Mouse (Mus musculus): ENCODE measurements around the gene Ipo5. TPM values are rescaled to one million over a fixed set of nuclear protein-coding genes. Genes with fewer than 3 reads are reported as not detected.

The Ipo5 gene
- total and polyA plus RNA-seq, 3 experiments, result 35.5 to 119 (median 98.0) TPM

DNA sequence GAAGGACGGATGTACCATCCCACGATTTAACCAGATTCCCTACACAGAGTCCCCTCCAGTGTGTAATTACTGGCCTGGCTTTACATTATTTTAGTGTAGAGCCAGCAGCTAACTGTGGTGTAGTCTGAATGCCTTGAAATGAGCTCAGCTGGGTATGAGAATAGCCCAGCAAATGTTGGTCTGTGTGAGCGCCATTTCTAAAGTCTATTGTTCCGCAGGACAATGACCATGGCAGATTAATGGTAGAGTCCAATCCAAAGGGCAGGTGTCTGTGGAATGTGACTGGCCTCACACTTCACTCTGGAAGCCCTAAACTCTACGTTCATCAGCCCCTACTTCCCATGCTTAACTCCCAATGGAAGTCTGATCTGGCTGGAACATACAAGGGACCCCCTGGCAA lies 40.3 kb upstream of the Ipo5 start:
- intact Hi-C loops (cut with DNase I), result no loop called here
- DNase-seq, result no peak
- Histone ChIP-seq H3K36me3 (ENCODE audit: control insufficient read depth, insufficient read depth, low read length) (no peaks in the 10 kb centered on the region), H3K9ac (ENCODE audit: low read depth, low read length) (no peak overlapping the region), H3K4me1 (ENCODE audit: control insufficient read depth, insufficient read depth, low read length) (peaks cover 5% of the 10 kb centered on the region), H3K27me3 (ENCODE audit: control insufficient read depth, insufficient read depth, low read length) (no peaks in the 10 kb centered on the region), H3K4me3 (no peak overlapping the region), H3K27ac (no peak overlapping the region), H3K79me2 (replicated peaks; ENCODE audit: control insufficient read depth, insufficient read depth, low read length) (no peaks in the 10 kb centered on the region)
- TF ChIP-seq CTCF (IDR thresholded peaks at IDR 0.05), result no peak
- TF ChIP-seq POLR2A (IDR thresholded peaks at IDR 0.05; ENCODE audit: insufficient read depth, low read depth, low read length), result no peak
- TF ChIP-seq EP300 (IDR thresholded peaks at IDR 0.05; ENCODE audit: insufficient read depth, low read depth, low read length), result no peak
- 79% methylated on average over 5 of the region's 5 CpGs for WGBS

DNA sequence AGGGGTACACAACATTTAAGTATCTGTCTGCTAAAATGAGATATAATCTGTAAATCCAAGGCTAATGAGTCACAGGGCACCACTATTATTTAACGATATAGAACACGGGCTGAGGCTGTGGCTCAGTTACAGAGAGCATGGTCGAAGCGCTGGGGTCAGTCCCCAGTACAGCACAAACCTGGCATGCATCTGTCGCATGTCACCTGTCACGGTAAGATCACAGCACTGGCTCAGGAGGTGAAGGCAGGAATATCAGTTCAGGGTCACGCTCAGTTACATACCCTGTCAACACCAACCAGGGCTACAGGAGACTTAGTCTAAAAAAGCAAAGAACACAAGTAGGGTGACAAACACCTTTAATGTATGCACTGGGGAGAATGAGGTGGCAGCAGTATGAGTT lies 36.6 kb upstream of the Ipo5 start:
- Histone ChIP-seq H3K4me1 (ENCODE audit: control insufficient read depth, insufficient read depth, low read length) (peaks cover 1% of the 10 kb centered on the region), H3K27me3 (ENCODE audit: control insufficient read depth, insufficient read depth, low read length) (no peaks in the 10 kb centered on the region), H3K4me3 (no peak overlapping the region), H3K9ac (ENCODE audit: low read depth, low read length) (no peak overlapping the region), H3K79me2 (replicated peaks; ENCODE audit: control insufficient read depth, insufficient read depth, low read length) (no peaks in the 10 kb centered on the region), H3K27ac (no peak overlapping the region), H3K36me3 (ENCODE audit: control insufficient read depth, insufficient read depth, low read length) (no peaks in the 10 kb centered on the region)
- no peak for TF ChIP-seq CTCF (IDR thresholded peaks at IDR 0.05)
- TF ChIP-seq EP300 (IDR thresholded peaks at IDR 0.05; ENCODE audit: insufficient read depth, low read depth, low read length), result no peak
- TF ChIP-seq POLR2A (IDR thresholded peaks at IDR 0.05; ENCODE audit: insufficient read depth, low read depth, low read length), result no peak
- intact Hi-C loops (cut with DNase I), result no loop called here
- DNase-seq, result no peak
- 81% methylated on average over 7 of the region's 7 CpGs for WGBS

DNA sequence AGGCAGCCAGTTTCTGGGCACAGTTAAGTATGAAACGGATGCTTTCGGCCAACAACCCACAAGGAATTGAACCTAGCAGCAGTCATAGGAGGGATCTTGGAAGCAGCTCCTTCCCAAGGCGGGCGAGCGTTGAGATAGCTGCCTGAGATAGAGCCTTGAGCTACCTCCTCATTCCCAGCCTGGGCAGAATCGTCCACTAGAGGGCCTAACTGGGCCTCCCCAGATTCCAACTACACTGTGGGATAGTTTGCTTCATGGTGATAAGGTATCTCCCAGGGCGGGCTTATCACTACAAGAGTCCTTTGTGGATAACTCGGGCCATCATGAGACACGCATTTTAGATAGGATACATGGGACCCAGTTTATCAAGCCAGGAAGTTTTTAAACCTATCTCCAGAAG lies 35.9 kb upstream of the Ipo5 start:
- H3K4me3 ChIP-seq, result no peak overlapping the region
- no peaks in the 10 kb centered on the region for H3K36me3 ChIP-seq (ENCODE audit: control insufficient read depth, insufficient read depth, low read length)
- intact Hi-C loops (cut with DNase I), result no loop called here
- DNase-seq, result no peak
- no peaks in the 10 kb centered on the region for H3K27me3 ChIP-seq (ENCODE audit: control insufficient read depth, insufficient read depth, low read length)
- no peaks in the 10 kb centered on the region for H3K79me2 ChIP-seq (replicated peaks; ENCODE audit: control insufficient read depth, insufficient read depth, low read length)
- H3K27ac ChIP-seq, result no peak overlapping the region; the same call in 1 of the 2 replicates
- TF ChIP-seq POLR2A (IDR thresholded peaks at IDR 0.05; ENCODE audit: insufficient read depth, low read depth, low read length) (no peak), EP300 (IDR thresholded peaks at IDR 0.05; ENCODE audit: insufficient read depth, low read depth, low read length) (no peak), CTCF (IDR thresholded peaks at IDR 0.05) (peak; percentile 51)
- peaks cover 1% of the 10 kb centered on the region for H3K4me1 ChIP-seq (ENCODE audit: control insufficient read depth, insufficient read depth, low read length)
- H3K9ac ChIP-seq (ENCODE audit: low read depth, low read length), result no peak overlapping the region
- whole genome bisulfite sequencing, result 55% methylated on average over 9 of the region's 9 CpGs

GRCm38 (mm10) chr14:120875811-120876388 lies 35.1 kb upstream of the Ipo5 start:
- no peak overlapping the region for H3K4me3 ChIP-seq
- H3K4me1 ChIP-seq (ENCODE audit: control insufficient read depth, insufficient read depth, low read length), result peaks cover 1% of the 10 kb centered on the region
- DNase-seq, result peak in 1 of 2 experiments; percentile 36
- H3K36me3 ChIP-seq (ENCODE audit: control insufficient read depth, insufficient read depth, low read length), result no peaks in the 10 kb centered on the region
- no peak for TF ChIP-seq CTCF (IDR thresholded peaks at IDR 0.05)
- TF ChIP-seq EP300 (IDR thresholded peaks at IDR 0.05; ENCODE audit: insufficient read depth, low read depth, low read length), result no peak
- TF ChIP-seq POLR2A (IDR thresholded peaks at IDR 0.05; ENCODE audit: insufficient read depth, low read depth, low read length), result no peak
- H3K27ac ChIP-seq, result peak overlapping the region; percentile 55
- WGBS, result 44% methylated on average over 16 of the region's 16 CpGs
- H3K9ac ChIP-seq (ENCODE audit: low read depth, low read length), result no peak overlapping the region
- no peaks in the 10 kb centered on the region for H3K27me3 ChIP-seq (ENCODE audit: control insufficient read depth, insufficient read depth, low read length)
- no peaks in the 10 kb centered on the region for H3K79me2 ChIP-seq (replicated peaks; ENCODE audit: control insufficient read depth, insufficient read depth, low read length)
- intact Hi-C loops (cut with DNase I), result no loop called here

DNA sequence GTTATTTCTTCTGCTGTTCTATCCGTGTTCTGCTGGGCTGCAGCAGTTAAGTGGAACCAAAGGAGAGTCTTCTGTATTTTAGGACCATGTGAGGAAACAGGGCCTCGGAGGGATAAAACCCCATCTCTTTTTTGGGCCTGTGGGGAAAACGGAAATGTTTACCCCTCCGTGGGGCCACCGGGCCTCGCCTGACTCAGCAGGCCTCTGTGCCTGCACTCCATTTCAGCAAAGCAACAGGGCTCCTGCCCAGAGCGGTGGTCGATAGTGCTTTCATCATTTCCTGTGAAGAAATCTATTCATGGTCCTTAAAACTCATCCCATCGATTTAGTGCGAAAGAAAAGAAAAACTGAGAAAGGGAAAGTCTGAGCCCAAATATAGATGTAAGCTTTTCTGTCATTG lies 33.9 kb upstream of the Ipo5 start:
- Histone ChIP-seq H3K27me3 (ENCODE audit: control insufficient read depth, insufficient read depth, low read length) (no peaks in the 10 kb centered on the region), H3K9ac (ENCODE audit: low read depth, low read length) (no peak overlapping the region), H3K36me3 (ENCODE audit: control insufficient read depth, insufficient read depth, low read length) (no peaks in the 10 kb centered on the region), H3K4me3 (no peak overlapping the region), H3K27ac (no peak overlapping the region), H3K79me2 (replicated peaks; ENCODE audit: control insufficient read depth, insufficient read depth, low read length) (no peaks in the 10 kb centered on the region), H3K4me1 (ENCODE audit: control insufficient read depth, insufficient read depth, low read length) (peaks cover 1% of the 10 kb centered on the region)
- intact Hi-C loops (cut with DNase I), result no loop called here
- 70% methylated on average over 10 of the region's 10 CpGs for WGBS
- TF ChIP-seq POLR2A (IDR thresholded peaks at IDR 0.05; ENCODE audit: insufficient read depth, low read depth, low read length) (no peak), EP300 (IDR thresholded peaks at IDR 0.05; ENCODE audit: insufficient read depth, low read depth, low read length) (no peak), CTCF (IDR thresholded peaks at IDR 0.05) (no peak)
- no peak for DNase-seq

GRCm38 (mm10) chr14:120879026-120879425 lies 32.0 kb upstream of the Ipo5 start:
- H3K79me2 ChIP-seq (replicated peaks; ENCODE audit: control insufficient read depth, insufficient read depth, low read length), result no peaks in the 10 kb centered on the region
- DNase-seq, result no peak
- intact Hi-C loops (cut with DNase I), result no loop called here
- H3K4me3 ChIP-seq, result no peak overlapping the region
- TF ChIP-seq POLR2A (IDR thresholded peaks at IDR 0.05; ENCODE audit: insufficient read depth, low read depth, low read length) (no peak), CTCF (IDR thresholded peaks at IDR 0.05) (no peak), EP300 (IDR thresholded peaks at IDR 0.05; ENCODE audit: insufficient read depth, low read depth, low read length) (no peak)
- H3K27me3 ChIP-seq (ENCODE audit: control insufficient read depth, insufficient read depth, low read length), result no peaks in the 10 kb centered on the region
- WGBS, result 97% methylated on average over 2 of the region's 2 CpGs
- no peak overlapping the region for H3K27ac ChIP-seq
- H3K4me1 ChIP-seq (ENCODE audit: control insufficient read depth, insufficient read depth, low read length), result peaks cover 1% of the 10 kb centered on the region
- no peaks in the 10 kb centered on the region for H3K36me3 ChIP-seq (ENCODE audit: control insufficient read depth, insufficient read depth, low read length)
- H3K9ac ChIP-seq (ENCODE audit: low read depth, low read length), result no peak overlapping the region

All from heart, adult 2 months (tissue).